Comparison of ENCODE assay signal across 13 mouse cellular contexts in genomic region chr12:55538328-55538971, GRCm38 (mm10). TPM values are rescaled to one million over a fixed set of nuclear protein-coding genes. Genes with fewer than 3 reads are reported as not detected.
DNase-seq lines count a peak whose midpoint lies in the region; ATAC-seq lines count a peak whose summit lies in the region.
"Had no signal": no experiment of that assay in that cellular context is flagged by ENCODE, and none has a peak within 500 bp of the region (broad histone marks: within the 10 kb centered on the region; RNA-seq: fewer than 3 reads in every experiment).

No protein-coding gene starts in this region.

- intact Hi-C loops in left cerebral cortex, postnatal 14 days (cut with DNase I), result no loop called here

- WGBS in kidney, embryonic 14.5 days, result 100% methylated on average over 1 of the region's 1 CpGs
- 90% methylated on average over 1 of the region's 1 CpGs for WGBS in embryonic facial prominence, embryonic 14.5 days
- WGBS in hindbrain, embryonic 12.5 days, result 91% methylated on average over 1 of the region's 1 CpGs

- H3K4me2 ChIP-seq in kidney, embryonic 14.5 days (replicated peaks; ENCODE audit: low read depth, low read length), result no peak overlapping the region
- H3K4me2 ChIP-seq in embryonic facial prominence, embryonic 14.5 days (ENCODE audit: low read depth, low read length), result no peak overlapping the region
- no peak overlapping the region for H3K4me2 ChIP-seq in hindbrain, embryonic 12.5 days (replicated peaks)

- no peaks in the 10 kb centered on the region for H3K36me3 ChIP-seq in kidney, embryonic 14.5 days (ENCODE audit: control insufficient read depth, insufficient read depth, low read length)
- H3K36me3 ChIP-seq in embryonic facial prominence, embryonic 14.5 days (ENCODE audit: control insufficient read depth, insufficient read depth, low read length), result no peaks in the 10 kb centered on the region
- no peaks in the 10 kb centered on the region for H3K36me3 ChIP-seq in hindbrain, embryonic 12.5 days

- DNase-seq in kidney, adult 9 months, result no peak
- DNase-seq in embryonic facial prominence, embryonic 14.5 days (ENCODE audit: low spot score), result no peak
- peak; percentile 9 for DNase-seq in naive thymus-derived CD4-positive, alpha-beta T cell, adult 2 months (ENCODE audit: low read depth)
- no peak for DNase-seq in gastrocnemius, postnatal 25 days
- no peak for DNase-seq in left cerebral cortex, postnatal 14 days (ENCODE audit: low spot score in 2 of 2)
- DNase-seq in layer of hippocampus, postnatal 36 days, result no peak
- DNase-seq: adrenal gland, adult 2 months; cerebellum, postnatal 25 days; kidney, adult 11 months had no signal

- peak; percentile 43; the same call in 1 of the 2 replicates for ATAC-seq in kidney, embryonic 14.5 days (ENCODE audit: low FRiP score, low TSS enrichment)
- 0 out of 2 replicates have a peak, but pooled peaks have one; percentile 57 for ATAC-seq in embryonic facial prominence, embryonic 14.5 days (ENCODE audit: low read depth)
- peak; percentile 84 for ATAC-seq in hindbrain, embryonic 12.5 days (ENCODE audit: low FRiP score)

- H3K4me1 ChIP-seq in kidney, embryonic 14.5 days (ENCODE audit: control insufficient read depth, insufficient read depth, low read length), result no peaks in the 10 kb centered on the region
- H3K4me1 ChIP-seq in embryonic facial prominence, embryonic 14.5 days (ENCODE audit: control insufficient read depth, insufficient read depth, low read length), result no peaks in the 10 kb centered on the region
- peaks cover 6% of the 10 kb centered on the region; the same call in 1 of the 2 replicates for H3K4me1 ChIP-seq in hindbrain, embryonic 12.5 days

- no peak overlapping the region for H3K4me3 ChIP-seq in kidney, embryonic 14.5 days (ENCODE audit: low read length)
- H3K4me3 ChIP-seq in embryonic facial prominence, embryonic 14.5 days (ENCODE audit: low read depth, low read length), result no peak overlapping the region
- no peak overlapping the region for H3K4me3 ChIP-seq in hindbrain, embryonic 12.5 days

- no peaks in the 10 kb centered on the region for H3K9me3 ChIP-seq in kidney, embryonic 14.5 days (ENCODE audit: control insufficient read depth, low read length)
- no peaks in the 10 kb centered on the region for H3K9me3 ChIP-seq in embryonic facial prominence, embryonic 14.5 days (ENCODE audit: control insufficient read depth, low read length)
- H3K9me3 ChIP-seq in hindbrain, embryonic 12.5 days (replicated peaks), result no peaks in the 10 kb centered on the region

- H3K27me3 ChIP-seq in kidney, embryonic 14.5 days (ENCODE audit: control insufficient read depth, insufficient read depth, low read length), result peaks cover 3% of the 10 kb centered on the region; the same call in 1 of the 2 replicates
- H3K27me3 ChIP-seq in embryonic facial prominence, embryonic 14.5 days (replicated peaks; ENCODE audit: control insufficient read depth, insufficient read depth, low read length), result peaks cover 14% of the 10 kb centered on the region
- H3K27me3 ChIP-seq in hindbrain, embryonic 12.5 days, result peaks cover 20% of the 10 kb centered on the region

- no peak overlapping the region for H3K27ac ChIP-seq in kidney, embryonic 14.5 days (ENCODE audit: low read depth, low read length)
- H3K27ac ChIP-seq in embryonic facial prominence, embryonic 14.5 days (replicated peaks; ENCODE audit: low read depth, low read length), result no peak overlapping the region
- 0 out of 2 replicates have a peak overlapping the region, but pooled peaks have one; percentile 30 for H3K27ac ChIP-seq in hindbrain, embryonic 12.5 days

- no peak overlapping the region for H3K9ac ChIP-seq in kidney, embryonic 14.5 days (ENCODE audit: low read depth, low read length)
- no peak overlapping the region for H3K9ac ChIP-seq in embryonic facial prominence, embryonic 14.5 days (ENCODE audit: low read depth, low read length)
- peak overlapping the region; percentile 1; the same call in 1 of the 2 replicates for H3K9ac ChIP-seq in hindbrain, embryonic 12.5 days

RNA-seq across cellular contexts. Expression of gene Aldoart2, which starts 26.6 kb away (rescaled TPM):
- polyA plus RNA-seq in kidney, embryonic 14.5 days (2014; fragmentation: Nextera tagmentation; extraction: Ambion mirVana), result not detected in 2 replicates
- polyA plus RNA-seq in embryonic facial prominence, embryonic 14.5 days (2014; fragmentation: Nextera tagmentation; extraction: Ambion mirVana), result not detected in 2 replicates
- not detected in 2 replicates for polyA plus RNA-seq in hindbrain, embryonic 12.5 days (2016; fragmentation: Nextera tagmentation; extraction: Ambion mirVana)
- under 1 TPM in 1 of 2 experiments, not detected in 1; 0.20 TPM for total RNA-seq in gastrocnemius, postnatal 25 days (2021)
- not detected for total RNA-seq in left cerebral cortex, postnatal 14 days (2021)
- under 1 TPM in 1 of 2 experiments, not detected in 1; 0.35 TPM for total RNA-seq in layer of hippocampus, postnatal 36 days (2021)
- total RNA-seq: left cerebral cortex, postnatal 10 days had no signal
- polyA plus RNA-seq: adrenal gland, adult 2 months; spleen, adult 2 months had no signal

RNA-seq across cellular contexts. Expression of gene Nfkbia, which starts 46.0 kb away (rescaled TPM):
- 69.0 and 75.2 TPM in 2 replicates for polyA plus RNA-seq in kidney, embryonic 14.5 days (2014; fragmentation: Nextera tagmentation; extraction: Ambion mirVana)
- 101 and 102 TPM in 2 replicates for polyA plus RNA-seq in embryonic facial prominence, embryonic 14.5 days (2014; fragmentation: Nextera tagmentation; extraction: Ambion mirVana)
- polyA plus RNA-seq in hindbrain, embryonic 12.5 days (2016; fragmentation: Nextera tagmentation; extraction: Ambion mirVana), result 42.8 and 49.1 TPM in 2 replicates
- 10 to 100 TPM; 17.8 to 20.8 TPM for total RNA-seq in gastrocnemius, postnatal 25 days (2021)
- 10 to 100 TPM; 28.3 to 46.4 TPM for total RNA-seq in left cerebral cortex, postnatal 14 days (2021)
- 10 to 100 TPM; 36.5 to 44.3 TPM for total RNA-seq in layer of hippocampus, postnatal 36 days (2021)
